Mouse (Mus musculus) ES-E14 (cell line): ENCODE data around the gene Gpr150. TPM values are rescaled to one million over a fixed set of nuclear protein-coding genes. Genes with fewer than 3 reads are reported as not detected.

Experiments used
- DNase-seq: peaks from one replicate; pipeline ENCODE4 v3.0.0-alpha.2; 2013; ENCODE audit warnings: low read depth, low spot score
- H3K27ac ChIP-seq: 2 replicates; pipeline ENCODE4 v1.5.1; 2012; ENCODE audit warnings: low read depth, mild to moderate bottlenecking, low read length, moderate library complexity, mixed read lengths; ENCODE audit not compliant: poor library complexity, insufficient read depth, severe bottlenecking
- H3K36me3 ChIP-seq: 2 replicates; pipeline ENCODE4 v1.6.1; 2012; ENCODE audit warnings: mild to moderate bottlenecking, low read length, moderate library complexity, mixed read lengths; ENCODE audit not compliant: control insufficient read depth, poor library complexity, insufficient read depth, severe bottlenecking
- H3K4me1 ChIP-seq, 2 experiments: fragments of 150-350 bp in 1 of 2; sonication (generic) in 1 of 2; 2 replicates each; pipeline ENCODE4 v1.6.1; 2012; ENCODE audit warnings: low read length in 2 of 2, mild to moderate bottlenecking in 1 of 2, mixed read lengths in 1 of 2; ENCODE audit not compliant: control insufficient read depth in 2 of 2, insufficient read depth in 2 of 2, poor library complexity in 1 of 2
- H3K4me3 ChIP-seq, 2 experiments: fragments of 150-350 bp in 1 of 2; sonication (generic) in 1 of 2; 2 replicates each; pipeline ENCODE4 v1.5.1; 2012; ENCODE audit warnings: low read length in 2 of 2, low read depth in 1 of 2, mild to moderate bottlenecking in 1 of 2, mixed read lengths in 1 of 2; ENCODE audit not compliant: insufficient read depth in 1 of 2, poor library complexity in 1 of 2, severe bottlenecking in 1 of 2
- H3K9ac ChIP-seq: 2 replicates; pipeline ENCODE4 v1.6.1; 2012; ENCODE audit warnings: low read depth, mild to moderate bottlenecking, low read length, mixed read lengths; ENCODE audit not compliant: poor library complexity, insufficient read depth, severe bottlenecking
- H3K9me3 ChIP-seq: fragments of 150-350 bp; sonication (generic); 2 replicates; pipeline ENCODE4 v1.6.1; 2012; ENCODE audit warnings: low read depth, mild to moderate bottlenecking, low read length; ENCODE audit not compliant: control insufficient read depth, insufficient read depth
- CHD2 ChIP-seq: IDR thresholded peaks from 2 replicates; pipeline ENCODE4 v1.6.1; 2014; ENCODE audit warnings: mild to moderate bottlenecking, low read depth, low read length, inconsistent platforms
- HCFC1 ChIP-seq: IDR thresholded peaks from 2 replicates; pipeline ENCODE4 v1.6.1; 2012; ENCODE audit warnings: low read length, inconsistent platforms, borderline replicate concordance; ENCODE audit not compliant: insufficient read depth
- MAFK ChIP-seq: IDR thresholded peaks from 2 replicates; pipeline ENCODE4 v1.6.1; 2014; ENCODE audit warnings: mild to moderate bottlenecking, low read depth, low read length, inconsistent platforms; ENCODE audit not compliant: insufficient read depth
- ZC3H11A ChIP-seq: IDR thresholded peaks from 2 replicates; pipeline ENCODE4 v1.6.1; 2012; ENCODE audit warnings: low read depth, mild to moderate bottlenecking, inconsistent platforms, low read length, borderline replicate concordance
- ZNF384 ChIP-seq: IDR thresholded peaks from 2 replicates; pipeline ENCODE4 v1.6.1; 2012; ENCODE audit warnings: low read depth, low read length, inconsistent platforms
- in situ Hi-C, 2 experiments: fragments of 600-800 bp; cut with MboI; formaldehyde crosslinking; loops; one replicate each; pipeline ENCODE4 v1.15.1; 2025; ENCODE audit warnings: low sequenced_read_pairs in 2 of 2, inconsistent platforms in 1 of 2; ENCODE audit not compliant: unreplicated experiment in 2 of 2
- total RNA-seq: library from RNA; depleted of rRNA; stranded (reverse); fragments of 300-350 nt; gene quantifications from 2 replicates; pipeline ENCODE4 v1.2.3, GENCODE M21; 2012

Gpr150 gene
- total RNA-seq, 1 experiment: 0.27 TPM

DNA sequence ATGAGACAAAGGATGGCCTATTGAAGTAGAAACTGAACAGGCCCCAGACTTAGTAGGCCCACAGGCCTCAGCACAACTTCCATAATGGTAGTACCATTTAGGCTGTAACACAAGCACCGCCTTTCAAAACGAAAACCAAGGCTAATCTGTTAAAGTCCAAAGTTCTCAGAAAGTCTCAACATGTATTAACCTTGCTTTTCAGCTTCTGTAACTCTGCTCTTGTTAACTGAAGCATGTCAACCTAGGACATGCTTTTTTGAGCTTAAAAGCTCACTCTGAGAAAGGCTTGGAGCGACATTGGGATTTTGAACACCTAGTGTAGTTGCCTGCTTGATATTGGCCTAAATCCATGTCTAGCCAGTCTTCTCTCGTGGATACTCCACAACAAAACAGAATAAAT, 2.8 kb upstream of the Gpr150 start:
- Histone ChIP-seq H3K36me3 (no peaks in the 10 kb centered on the region), H3K27ac (no peak overlapping the region), H3K4me1 (peaks cover 0 to 5% of the 10 kb centered on the region in 2 experiments; a peak in 1 of 4 replicates), H3K9ac (no peak overlapping the region), H3K4me3 (no peak overlapping the region), H3K9me3 (no peaks in the 10 kb centered on the region)
- in situ Hi-C loops: no loop called here
- TF ChIP-seq HCFC1: no peak
- no peak for TF ChIP-seq MAFK
- TF ChIP-seq ZNF384: no peak
- no peak for TF ChIP-seq CHD2
- no peak for TF ChIP-seq ZC3H11A
- no peak for DNase-seq

DNA sequence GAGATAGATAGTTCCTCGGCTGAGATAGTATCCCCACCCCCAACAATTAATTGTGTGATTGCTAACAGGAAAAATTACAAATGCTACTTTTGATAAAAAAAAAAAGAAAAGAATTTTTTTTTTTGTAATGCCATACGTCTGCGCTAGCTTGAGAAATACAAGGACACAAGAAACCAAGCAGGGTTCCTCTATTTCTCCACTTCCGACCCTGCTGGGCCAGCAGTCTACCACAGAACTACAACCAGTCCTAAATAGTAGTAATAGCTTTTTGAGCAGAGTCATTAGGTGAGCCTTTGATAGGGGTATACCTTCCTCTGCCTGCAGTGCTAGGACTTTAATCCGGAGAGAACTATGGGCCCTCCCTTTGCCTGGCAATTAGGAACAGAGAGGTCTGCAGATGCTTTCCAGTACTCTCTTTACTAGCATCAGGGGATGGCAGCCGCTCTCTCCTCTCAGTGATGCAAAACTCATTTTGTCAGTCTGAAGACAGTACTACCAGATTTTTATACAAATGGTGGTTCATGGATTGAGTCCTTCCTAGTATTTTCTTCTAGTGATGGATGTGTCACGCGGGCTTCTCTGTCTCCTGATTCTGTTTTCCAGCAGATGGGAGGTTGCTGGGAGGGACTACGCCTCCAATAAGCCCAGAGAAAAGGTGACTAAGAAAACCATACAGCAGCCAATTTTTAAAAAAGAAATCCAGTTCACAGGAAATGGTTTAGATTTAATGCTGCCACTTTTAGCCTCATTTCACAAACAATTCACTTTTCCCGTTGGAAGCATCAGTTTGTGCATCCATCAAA, 672 bp upstream of the Gpr150 start:
- H3K4me1 ChIP-seq: peaks cover 0 to 2% of the 10 kb centered on the region in 2 experiments; a peak in 1 of 4 replicates
- H3K27ac ChIP-seq: no peak overlapping the region
- no peak overlapping the region for H3K4me3 ChIP-seq
- no peak for TF ChIP-seq ZC3H11A
- TF ChIP-seq HCFC1: no peak
- TF ChIP-seq CHD2: no peak
- no peak for TF ChIP-seq MAFK
- TF ChIP-seq ZNF384: no peak
- DNase-seq: no peak
- in situ Hi-C loops: no loop called here
- no peaks in the 10 kb centered on the region for H3K9me3 ChIP-seq
- H3K9ac ChIP-seq: no peak overlapping the region
- H3K36me3 ChIP-seq: no peaks in the 10 kb centered on the region

DNA sequence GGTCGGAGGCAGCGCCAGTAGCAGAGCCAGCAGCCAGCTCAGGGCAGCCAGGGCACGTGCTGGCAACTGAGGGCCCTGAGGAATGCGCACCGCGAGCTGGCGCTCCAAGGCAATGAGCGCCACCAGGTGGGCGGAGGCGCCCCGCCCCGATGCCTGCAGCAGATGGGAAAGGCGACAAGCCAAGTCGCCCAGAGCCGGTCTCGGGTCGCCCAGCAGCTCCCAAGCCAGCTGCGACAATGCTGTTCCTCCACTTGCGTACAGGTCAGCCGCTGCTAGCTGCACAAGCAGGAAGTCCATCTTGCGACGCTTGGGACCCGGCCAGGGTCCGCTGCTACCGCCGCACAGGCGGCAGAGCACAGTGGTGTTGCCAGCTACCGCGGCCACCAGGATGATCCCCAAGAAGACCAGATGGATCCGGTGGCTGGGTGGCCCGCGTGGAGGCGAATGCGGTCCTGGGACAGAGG, 503 bp downstream of the Gpr150 start:
- Histone ChIP-seq H3K36me3 (no peaks in the 10 kb centered on the region), H3K4me1 (peaks cover 0 to 2% of the 10 kb centered on the region in 2 experiments; a peak in 1 of 4 replicates), H3K27ac (no peak overlapping the region), H3K9ac (peak overlapping the region; percentile 41), H3K9me3 (no peaks in the 10 kb centered on the region), H3K4me3 (peak overlapping the region; percentile 49 to 80)
- TF ChIP-seq ZC3H11A (no peak), CHD2 (no peak), MAFK (no peak), HCFC1 (no peak), ZNF384 (no peak)
- in situ Hi-C loops: no loop called here
- peak; percentile 52 for DNase-seq

DNA sequence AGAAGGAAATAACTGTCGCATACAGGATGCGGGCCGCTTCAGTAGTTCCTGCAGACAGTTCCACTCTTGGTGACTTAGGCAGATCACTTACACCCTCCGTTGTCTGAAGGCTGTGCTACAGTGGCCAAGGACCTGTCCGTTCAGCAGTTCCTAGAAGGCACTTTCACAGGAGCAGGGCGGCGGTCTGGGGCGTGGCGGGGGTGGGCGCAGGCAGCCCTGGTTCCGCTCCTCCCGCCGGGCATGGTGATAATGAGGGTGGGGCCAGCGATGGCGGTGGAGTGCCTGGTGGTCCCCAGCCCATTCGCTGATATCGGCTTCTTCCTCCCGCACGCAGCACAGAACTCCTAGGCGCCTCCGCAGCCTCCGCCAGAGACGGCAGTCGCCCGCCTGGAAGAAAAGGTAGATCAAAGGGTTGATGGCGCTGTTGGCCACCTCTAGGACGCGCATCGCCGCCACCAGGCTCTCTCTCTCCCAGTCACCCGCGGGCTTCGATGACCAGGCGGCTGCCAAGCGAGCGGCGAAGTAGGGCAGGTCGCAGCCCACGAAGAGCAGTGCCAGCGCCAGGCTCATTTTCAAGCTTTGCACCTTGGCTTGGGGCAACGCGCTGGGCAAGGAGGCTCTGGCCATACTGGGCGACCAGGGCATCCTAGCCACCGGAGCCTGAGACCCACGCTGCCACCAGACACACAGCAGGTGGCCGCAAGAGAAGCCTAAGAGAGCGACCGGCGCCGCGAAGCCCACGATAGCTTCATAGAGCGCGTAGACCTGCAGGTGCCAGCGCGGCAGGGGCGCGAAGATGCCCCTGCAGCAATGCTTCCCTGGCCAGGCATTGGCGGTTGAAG, 1.2 kb downstream of the Gpr150 start:
- H3K9me3 ChIP-seq: no peaks in the 10 kb centered on the region
- H3K9ac ChIP-seq: peak overlapping the region; percentile 39
- peaks cover 0 to 2% of the 10 kb centered on the region in 2 experiments; a peak in 1 of 4 replicates for H3K4me1 ChIP-seq
- H3K36me3 ChIP-seq: no peaks in the 10 kb centered on the region
- TF ChIP-seq ZC3H11A (no peak), ZNF384 (no peak), MAFK (no peak), CHD2 (no peak)
- in situ Hi-C loops: no loop called here
- DNase-seq: peak; percentile 25
- H3K4me3 ChIP-seq: peak overlapping the region; percentile 49 to 80
- H3K27ac ChIP-seq: no peak overlapping the region
